Mouse (Mus musculus) spleen, adult 2 months (tissue): ENCODE data around the gene Rnf214.

Experiments used
- CTCF ChIP-seq: fragments of 200-500 bp; IDR thresholded peaks from 2 replicates; pipeline ENCODE4 v1.5.1; 2011; ENCODE audit warnings: mild to moderate bottlenecking, inconsistent platforms; ENCODE audit not compliant: insufficient read depth, insufficient read length, insufficient replicate concordance; ENCODE audit errors: extremely low read depth
- POLR2A ChIP-seq: fragments of 200-500 bp; IDR thresholded peaks from 2 replicates; pipeline ENCODE4 v1.6.1; 2011; ENCODE audit warnings: low read depth, low read length, inconsistent platforms

GRCm38 (mm10) chr9:45827663-45828290, 78.9 kb downstream of the Rnf214 start:
- TF ChIP-seq CTCF (no peak), POLR2A (no peak)
